Mouse (Mus musculus) hindbrain, embryonic 11.5 days (tissue): ENCODE measurements at regions not wholly inside any gene's neighbourhood (a gene's known extent, or its start where the extent isn't known, plus 50 kb on each side); places are given as distances from the start of the nearest gene placed in this dataset.
A peak's percentile ranks its signal among the peaks of the same experiment; 100 is the strongest.

ENCODE experiments used
- ATAC-seq: fragments of 200-750 bp; cut with Nextera tagmentation; 2 replicates; pipeline ENCODE4 v1.8.0; 2017; ENCODE audit warnings: mild to moderate bottlenecking, moderate TSS enrichment, moderate library complexity; ENCODE audit not compliant: low FRiP score
- DNase-seq: peaks from one replicate; pipeline ENCODE4 v3.0.0-alpha.2; 2015; ENCODE audit warnings: low spot score
- H3K27ac ChIP-seq: fragments of 300-500 bp; sonication (generic); 2 replicates; pipeline ENCODE4 v1.5.1; 2014; ENCODE audit warnings: mild to moderate bottlenecking, low read depth, low read length
- H3K27me3 ChIP-seq: fragments of 300-500 bp; sonication (generic); 2 replicates; pipeline ENCODE4 v1.6.1; 2014; ENCODE audit warnings: mild to moderate bottlenecking, low read length, moderate library complexity, mixed read lengths; ENCODE audit not compliant: control insufficient read depth, insufficient read depth
- H3K36me3 ChIP-seq: fragments of 300-500 bp; sonication (generic); 2 replicates; pipeline ENCODE4 v1.6.1; 2014; ENCODE audit warnings: mild to moderate bottlenecking, low read length, moderate library complexity, mixed read lengths; ENCODE audit not compliant: control insufficient read depth, insufficient read depth
- H3K4me1 ChIP-seq: fragments of 300-500 bp; sonication (generic); replicated peaks from 2 replicates; pipeline ENCODE4 v1.6.1; 2014; ENCODE audit warnings: low read length, mixed read lengths; ENCODE audit not compliant: control insufficient read depth, insufficient read depth
- H3K4me2 ChIP-seq: fragments of 300-500 bp; sonication (generic); replicated peaks from 2 replicates; pipeline ENCODE4 v1.6.1; 2014; ENCODE audit warnings: mild to moderate bottlenecking, low read depth, low read length
- H3K4me3 ChIP-seq: fragments of 300-500 bp; sonication (generic); 2 replicates; pipeline ENCODE4 v1.5.1; 2014; ENCODE audit warnings: low read depth, low read length
- H3K9ac ChIP-seq: fragments of 300-500 bp; sonication (generic); 2 replicates; pipeline ENCODE4 v1.6.1; 2014; ENCODE audit warnings: low read depth, low read length
- H3K9me3 ChIP-seq: fragments of 300-500 bp; sonication (generic); 2 replicates; pipeline ENCODE4 v1.6.1; 2016; ENCODE audit warnings: low read length; ENCODE audit not compliant: control insufficient read depth
- WGBS: fragments of 180-500 bp; shearing (Covaris S2); extraction: QIAGEN DNeasy Blood & Tissue Kit; methylation state at CpG from one replicate; pipeline ENCODE4 v1.1.7; 2014; 5-methylcytosine and 5-hydroxymethylcytosine counted together

DNA sequence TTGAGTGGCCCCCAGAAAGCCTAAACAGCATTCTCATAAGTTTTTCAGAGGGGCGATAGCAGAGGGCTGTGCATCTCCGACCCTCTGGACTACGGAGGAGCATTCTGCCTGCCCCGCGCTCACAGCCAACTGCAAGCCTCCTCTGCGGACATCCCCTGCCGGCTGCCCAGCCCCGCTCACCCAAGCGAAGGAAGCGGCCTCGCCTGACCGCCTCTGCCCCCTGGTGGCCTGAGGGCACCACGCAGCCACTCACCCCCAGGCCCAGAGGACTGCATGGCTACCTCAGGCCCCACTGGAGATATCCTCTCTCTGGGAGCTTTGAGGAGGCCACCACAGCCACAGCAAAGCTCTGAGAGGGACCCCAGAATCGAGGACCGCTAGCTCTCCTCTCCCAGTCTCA, 58.8 kb upstream of the Dlk1 start:
- Histone ChIP-seq H3K4me2 (no peak overlapping the region), H3K27me3 (peaks cover 5% of the 10 kb centered on the region; the same call in 1 of the 2 replicates), H3K36me3 (no peaks in the 10 kb centered on the region), H3K9ac (no peak overlapping the region), H3K4me1 (no peaks in the 10 kb centered on the region), H3K9me3 (no peaks in the 10 kb centered on the region), H3K4me3 (no peak overlapping the region), H3K27ac (peak overlapping the region; percentile 37; the same call in 1 of the 2 replicates)
- DNase-seq (peak; percentile 91), ATAC-seq (peak; percentile 72)
- 4% methylated on average over 15 of the region's 15 CpGs for WGBS

DNA sequence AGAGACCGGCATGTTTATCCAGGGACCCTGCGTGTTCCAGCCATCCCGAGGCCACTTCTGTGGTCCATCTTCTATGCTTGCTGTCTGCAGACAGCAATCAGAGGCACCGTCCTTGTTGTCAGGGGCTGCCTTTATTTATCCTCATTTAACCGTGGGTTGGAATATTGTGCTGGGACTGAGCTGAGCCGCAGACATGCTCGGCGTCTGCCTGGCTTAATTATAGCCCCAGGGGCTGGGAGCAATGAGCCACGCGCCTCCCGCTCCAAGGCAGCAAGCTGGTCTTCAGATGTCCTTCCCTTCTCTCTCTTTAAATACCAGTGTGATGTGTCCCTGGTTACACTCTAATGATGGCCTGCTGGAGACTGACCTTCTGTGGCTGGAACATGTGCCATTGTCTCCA, 58.2 kb upstream of the Dlk1 start:
- Histone ChIP-seq H3K27ac (peak overlapping the region; percentile 37), H3K9me3 (no peaks in the 10 kb centered on the region), H3K36me3 (no peaks in the 10 kb centered on the region), H3K4me1 (no peaks in the 10 kb centered on the region), H3K9ac (no peak overlapping the region), H3K4me2 (no peak overlapping the region), H3K4me3 (no peak overlapping the region), H3K27me3 (peaks cover 5% of the 10 kb centered on the region; the same call in 1 of the 2 replicates)
- ATAC-seq: peak; percentile 18; the same call in 1 of the 2 replicates
- 61% methylated on average over 11 of the region's 11 CpGs for WGBS
- DNase-seq: no peak

DNA sequence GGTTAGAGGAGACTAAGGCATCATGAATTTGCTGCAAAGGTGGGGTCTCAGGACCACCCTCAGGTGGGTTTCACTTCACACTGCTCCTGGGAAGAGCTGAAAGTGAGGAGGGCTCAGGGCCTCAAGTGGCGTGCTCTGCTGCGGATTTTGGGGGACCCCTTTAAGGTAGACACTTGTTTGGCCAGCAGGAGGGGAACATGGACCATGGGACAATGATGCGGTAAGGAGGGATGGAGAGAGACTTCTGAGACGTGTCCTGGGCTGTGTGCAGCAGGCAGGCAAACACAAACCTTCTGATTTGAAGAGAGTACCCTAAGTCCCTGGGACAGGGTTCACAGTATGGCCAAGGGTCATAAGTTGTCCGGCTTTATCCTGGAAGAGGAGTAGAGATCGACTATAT, 56.0 kb upstream of the Dlk1 start:
- H3K9ac ChIP-seq: no peak overlapping the region
- H3K9me3 ChIP-seq: no peaks in the 10 kb centered on the region
- no peak overlapping the region for H3K4me2 ChIP-seq
- ATAC-seq (no peak), DNase-seq (no peak)
- peaks cover 5% of the 10 kb centered on the region; the same call in 1 of the 2 replicates for H3K27me3 ChIP-seq
- no peak overlapping the region for H3K27ac ChIP-seq
- no peak overlapping the region for H3K4me3 ChIP-seq
- WGBS: 90% methylated on average over 6 of the region's 6 CpGs
- H3K4me1 ChIP-seq: no peaks in the 10 kb centered on the region
- no peaks in the 10 kb centered on the region for H3K36me3 ChIP-seq

DNA sequence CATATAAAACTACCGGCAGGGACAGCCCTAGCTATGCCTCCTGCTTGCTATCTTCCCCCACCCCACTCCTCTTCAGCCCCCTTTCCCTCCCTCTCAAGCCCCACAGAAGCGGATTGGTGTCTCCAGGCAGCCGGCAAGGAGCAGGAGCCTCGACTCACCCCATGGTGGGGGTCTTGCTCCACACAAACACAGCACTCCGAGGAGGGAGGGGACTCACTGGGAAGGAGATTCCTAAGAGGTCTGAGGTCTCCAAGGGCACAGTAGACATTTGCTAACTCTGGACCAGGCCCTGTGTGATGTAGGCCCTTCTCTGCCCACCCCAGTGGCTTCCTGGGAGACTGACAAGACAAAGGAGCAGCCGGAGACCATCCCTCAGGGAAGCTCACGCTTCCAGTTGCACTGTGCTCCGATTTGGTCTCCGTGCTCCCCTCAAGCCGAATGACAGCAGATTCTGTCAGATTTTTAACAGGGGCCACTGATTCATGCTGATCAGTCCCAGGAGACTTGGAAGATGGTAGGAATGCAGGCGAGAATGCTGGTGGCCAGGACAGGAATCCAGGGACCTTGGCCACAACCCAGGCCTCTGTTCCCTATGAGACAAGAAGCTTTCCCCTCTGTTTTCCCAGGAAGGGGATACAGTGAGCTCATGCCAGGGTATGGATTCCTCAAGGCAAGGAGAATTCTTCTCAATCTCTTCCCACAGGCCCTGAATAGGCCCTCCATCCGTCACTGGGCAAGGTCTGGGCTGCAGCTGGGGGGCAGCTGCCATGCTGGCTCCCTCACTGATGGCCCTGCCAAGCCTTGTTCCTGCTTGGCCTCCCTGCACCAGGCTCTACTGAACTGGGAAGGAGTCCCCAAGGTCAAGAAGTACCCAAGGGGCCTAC, 55.2 kb upstream of the Dlk1 start:
- no peak overlapping the region for H3K4me3 ChIP-seq
- no peak for ATAC-seq
- WGBS: 60% methylated on average over 12 of the region's 12 CpGs
- peaks cover 5% of the 10 kb centered on the region; the same call in 1 of the 2 replicates for H3K27me3 ChIP-seq
- no peaks in the 10 kb centered on the region for H3K36me3 ChIP-seq
- no peaks in the 10 kb centered on the region; the same call in 1 of the 2 replicates for H3K4me1 ChIP-seq
- H3K9ac ChIP-seq: no peak overlapping the region
- H3K27ac ChIP-seq: no peak overlapping the region
- no peak overlapping the region for H3K4me2 ChIP-seq
- no peaks in the 10 kb centered on the region for H3K9me3 ChIP-seq
- DNase-seq: no peak

DNA sequence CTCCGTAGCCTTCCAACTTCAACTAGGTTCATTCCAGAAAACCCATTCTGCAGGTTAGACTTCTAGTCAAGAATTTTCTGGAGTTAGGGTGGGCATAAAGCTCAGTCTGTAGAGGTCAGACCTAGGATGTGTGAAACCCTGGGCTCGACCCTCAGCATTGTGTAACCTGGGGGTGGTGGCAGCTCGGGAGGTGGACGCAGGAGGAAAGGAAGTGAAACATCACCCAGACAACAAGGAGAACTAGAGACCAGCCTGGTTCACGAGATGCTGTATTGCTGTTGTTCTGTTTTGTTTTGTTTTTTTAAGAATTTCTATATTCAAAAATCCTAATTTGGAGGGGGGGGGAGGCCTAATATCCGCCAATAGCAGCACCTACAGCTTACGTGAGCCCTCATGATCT, 54.1 kb upstream of the Dlk1 start:
- H3K4me2 ChIP-seq: no peak overlapping the region
- no peaks in the 10 kb centered on the region for H3K9me3 ChIP-seq
- ATAC-seq: no peak
- 80% methylated on average over 7 of the region's 7 CpGs for WGBS
- H3K27ac ChIP-seq: no peak overlapping the region
- no peaks in the 10 kb centered on the region; the same call in 1 of the 2 replicates for H3K4me1 ChIP-seq
- H3K36me3 ChIP-seq: no peaks in the 10 kb centered on the region
- no peak overlapping the region for H3K9ac ChIP-seq
- no peak for DNase-seq
- no peaks in the 10 kb centered on the region for H3K27me3 ChIP-seq
- no peak overlapping the region for H3K4me3 ChIP-seq

DNA sequence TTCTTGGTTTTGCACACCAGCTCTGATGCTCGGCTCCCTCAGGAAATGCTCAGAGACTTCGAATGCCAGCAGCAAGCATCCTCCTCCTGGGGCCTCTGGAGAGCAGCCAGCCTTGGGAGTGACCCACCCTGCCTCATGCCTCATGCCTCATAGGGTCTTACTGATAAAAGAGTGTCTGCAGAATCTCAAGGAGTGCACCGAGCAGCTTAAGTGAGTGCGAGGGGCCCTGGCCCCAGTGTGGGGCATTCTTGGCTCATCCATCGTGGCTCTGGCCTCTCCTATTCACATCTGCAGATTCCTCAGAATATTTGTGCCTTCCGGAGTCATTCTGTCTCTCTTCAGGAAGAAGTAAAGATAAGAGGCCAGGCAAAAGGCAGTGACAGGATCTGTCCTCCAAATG, 53.7 kb upstream of the Dlk1 start:
- H3K36me3 ChIP-seq: no peaks in the 10 kb centered on the region
- no peak overlapping the region for H3K4me3 ChIP-seq
- H3K4me2 ChIP-seq: no peak overlapping the region
- no peak overlapping the region for H3K9ac ChIP-seq
- DNase-seq (no peak), ATAC-seq (no peak)
- H3K27ac ChIP-seq: no peak overlapping the region
- H3K27me3 ChIP-seq: no peaks in the 10 kb centered on the region
- WGBS: 25% methylated on average over 6 of the region's 6 CpGs
- H3K4me1 ChIP-seq: no peaks in the 10 kb centered on the region; the same call in 1 of the 2 replicates
- no peaks in the 10 kb centered on the region for H3K9me3 ChIP-seq

DNA sequence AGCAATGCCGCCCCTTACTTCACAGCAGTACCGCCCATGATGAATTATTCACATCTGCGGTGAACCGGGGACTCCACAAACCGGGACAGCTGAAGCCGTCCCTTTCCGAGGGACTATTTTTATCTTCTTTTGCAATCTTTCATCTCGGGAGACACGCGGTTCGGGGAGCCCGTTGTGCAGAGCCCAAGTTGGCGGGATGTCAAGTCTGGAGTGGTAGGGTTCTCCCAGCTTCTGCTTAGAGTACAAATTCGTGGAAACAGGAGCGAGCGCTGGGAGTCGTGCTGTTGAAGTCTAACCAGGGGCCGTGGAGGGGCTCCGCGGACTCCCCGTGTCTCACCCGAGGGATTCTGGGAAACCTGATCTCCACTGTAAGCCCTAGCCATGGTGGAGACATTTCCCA, 53.0 kb upstream of the Dlk1 start:
- DNase-seq: no peak
- ATAC-seq: no peak
- Histone ChIP-seq H3K9ac (no peak overlapping the region), H3K4me2 (no peak overlapping the region), H3K4me3 (no peak overlapping the region), H3K27me3 (no peaks in the 10 kb centered on the region), H3K27ac (no peak overlapping the region), H3K9me3 (no peaks in the 10 kb centered on the region), H3K36me3 (no peaks in the 10 kb centered on the region), H3K4me1 (no peaks in the 10 kb centered on the region; the same call in 1 of the 2 replicates)
- WGBS: 17% methylated on average over 22 of the region's 22 CpGs

DNA sequence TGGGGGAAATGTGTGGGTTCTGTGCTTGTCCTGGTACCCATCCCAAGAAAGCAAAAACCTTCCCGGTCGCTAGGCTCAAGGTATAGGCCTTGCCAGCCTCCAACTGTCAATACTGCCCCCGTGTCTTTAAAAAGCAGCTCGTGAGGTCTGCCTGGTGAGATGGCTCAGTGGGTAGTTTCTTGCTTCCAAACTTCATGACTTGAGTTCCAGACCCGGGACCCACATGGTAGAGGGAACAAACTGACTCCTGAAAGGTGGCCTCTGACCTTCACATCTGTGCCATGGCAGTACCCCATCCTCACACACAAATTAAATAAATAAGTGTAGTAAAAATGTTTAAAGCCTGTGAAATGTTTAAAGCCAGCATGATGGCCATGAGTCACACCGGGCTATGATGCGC, 52.6 kb upstream of the Dlk1 start:
- no peak overlapping the region for H3K4me2 ChIP-seq
- H3K4me1 ChIP-seq: no peaks in the 10 kb centered on the region; the same call in 1 of the 2 replicates

More for the DNA sequence above, 52.6 kb upstream of the Dlk1 start:
- DNase-seq (no peak), ATAC-seq (no peak)
- Histone ChIP-seq H3K27me3 (no peaks in the 10 kb centered on the region), H3K9ac (no peak overlapping the region), H3K36me3 (no peaks in the 10 kb centered on the region), H3K27ac (no peak overlapping the region), H3K4me3 (no peak overlapping the region), H3K9me3 (no peaks in the 10 kb centered on the region)
- 87% methylated on average over 7 of the region's 7 CpGs for WGBS
